Mouse (Mus musculus): Measurements from ENCODE around the gene Pex11a.
A peak's percentile ranks its signal among the peaks of the same experiment; 100 is the strongest.
"Not testable (repeated sequence)": the region's sequence is repeated elsewhere in the genome, so short reads cannot be mapped to it uniquely, and the experiment has no call there.

Pex11a gene

DNA sequence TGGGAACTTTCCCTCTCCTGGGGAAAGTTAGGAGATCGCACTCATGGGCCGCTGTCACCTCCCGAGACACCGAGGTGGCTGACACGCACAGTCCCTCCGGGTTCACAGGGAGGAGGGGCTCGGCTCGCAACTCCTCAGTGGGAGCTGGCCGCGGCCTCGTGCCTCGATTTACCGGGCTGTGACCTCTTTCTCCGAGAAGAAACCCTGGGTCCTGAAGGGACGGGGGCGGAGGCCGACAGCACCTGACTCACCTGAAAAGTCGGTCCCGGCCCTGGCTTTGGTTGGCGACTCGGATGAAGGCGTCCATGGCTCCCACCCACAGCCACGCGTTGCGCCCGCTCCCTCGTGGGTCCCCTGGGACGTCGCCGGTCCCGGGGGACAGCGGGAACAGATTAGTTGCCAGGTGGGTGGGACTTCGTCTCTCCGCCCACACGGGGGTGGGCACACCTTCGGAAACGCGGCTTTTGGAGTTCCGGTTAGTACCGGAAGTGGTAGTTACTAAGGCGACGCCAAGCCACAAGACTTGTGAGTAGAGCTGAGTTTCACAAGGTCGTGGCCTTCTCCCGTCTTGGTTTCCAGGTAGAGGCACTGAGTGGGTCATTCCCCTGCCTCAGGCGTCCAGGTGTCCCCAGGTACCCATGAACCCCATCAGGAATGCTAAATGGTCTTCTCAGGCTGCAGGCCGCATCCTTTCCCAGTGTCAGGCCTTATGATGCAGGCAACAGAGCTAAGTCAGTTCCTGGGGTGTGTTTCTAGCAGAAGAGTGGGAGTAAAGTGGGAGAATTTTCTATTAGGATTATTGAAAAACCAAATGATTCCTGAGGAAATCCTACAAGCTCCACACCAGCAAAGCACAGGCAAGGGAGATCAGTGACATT, at the start of gene Pex11a, which contains the start of gene Wdr93:
Gene Pex11a (minus strand): TSS at position 473 of the 878 bp plus-strand sequence.
Gene Wdr93 (plus strand): TSS at position 505 of the 878 bp plus-strand sequence.
- peak; percentile 72 for DNase-seq

- not testable (repeated sequence) for DNase-seq
Observed at GRCm38 (mm10) chr7:79789812-79790211, 46.9 kb upstream of the Pex11a start.

DNA sequence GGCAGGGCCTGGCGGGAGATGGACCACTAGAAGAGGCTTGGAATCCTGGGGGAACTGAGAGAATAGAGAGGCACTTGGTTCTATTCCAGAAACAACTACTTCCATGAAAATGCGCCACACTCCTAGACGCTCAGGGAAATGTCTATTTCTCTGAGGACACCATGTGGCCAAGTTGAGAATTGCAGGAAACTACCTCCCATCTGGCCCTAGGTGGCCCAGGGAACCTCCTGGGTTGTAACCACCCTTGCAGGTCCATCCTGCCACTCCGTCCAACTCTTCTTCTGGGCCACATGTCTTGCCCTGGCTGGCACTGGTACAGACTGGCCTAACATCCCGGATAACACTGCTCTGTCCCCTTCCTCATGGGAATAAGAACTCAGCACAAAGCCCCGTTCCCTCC, 43.4 kb upstream of the Pex11a start:
- peak; percentile 64 for DNase-seq

- DNase-seq: no peak
Observed at GRCm38 (mm10) chr7:79782516-79782855, 39.6 kb upstream of the Pex11a start.

GRCm38 (mm10) chr7:79781826-79782515, 39.0 kb upstream of the Pex11a start:
- DNase-seq: no peak

GRCm38 (mm10) chr7:79780647-79781626, 38.0 kb upstream of the Pex11a start:
- DNase-seq: peak; percentile 64

DNA sequence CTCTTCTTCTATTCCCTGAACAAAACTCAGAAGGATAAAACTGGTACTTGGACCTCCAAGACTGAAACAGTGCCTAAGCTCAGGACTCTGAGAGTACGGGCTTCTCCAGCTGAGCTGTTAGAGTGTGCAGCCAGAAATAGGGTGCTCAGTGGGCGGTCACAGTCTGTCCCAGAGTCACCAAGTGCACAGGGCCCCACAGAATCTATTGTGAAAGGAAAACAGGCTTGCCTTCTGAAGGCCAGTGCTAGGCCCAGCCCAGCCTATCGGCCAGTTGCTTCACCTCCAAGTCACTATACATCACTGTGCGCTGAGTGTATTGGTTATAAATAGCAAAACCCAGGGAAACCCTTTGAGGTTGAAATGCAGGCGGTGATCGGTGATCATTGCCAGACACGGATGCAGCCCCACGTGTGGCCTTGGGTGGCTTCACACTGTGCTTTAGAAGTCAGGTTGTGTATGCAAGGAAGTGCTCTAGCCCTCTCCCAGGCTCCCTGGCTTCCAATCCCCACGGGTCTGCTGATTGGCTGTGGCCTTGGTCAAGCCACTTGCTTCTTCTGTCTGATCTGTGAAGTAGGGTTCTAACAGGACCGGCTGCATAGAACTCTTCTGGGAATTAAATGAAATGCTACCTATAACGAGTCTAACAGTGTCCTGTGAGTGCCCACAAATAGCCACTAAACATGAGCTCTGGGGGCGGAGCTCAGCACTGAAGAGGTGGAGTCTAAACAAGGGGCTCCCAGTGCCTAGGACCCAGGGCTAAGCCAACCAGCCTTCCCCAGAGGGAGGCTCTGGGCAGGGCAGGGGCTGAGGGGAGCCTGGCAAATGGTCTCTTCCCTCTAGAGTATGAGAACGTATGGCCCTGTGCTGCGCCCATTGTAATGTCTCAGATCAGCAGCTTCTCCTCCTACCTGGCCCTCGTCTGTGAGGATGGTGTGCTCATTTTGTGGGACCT, 28.9 kb upstream of the Pex11a start:
- no peak for DNase-seq

- DNase-seq: no peak
Observed at GRCm38 (mm10) chr7:79769664-79770063, 26.7 kb upstream of the Pex11a start.

GRCm38 (mm10) chr7:79765991-79766390, 23.1 kb upstream of the Pex11a start:
- no peak for DNase-seq

DNA sequence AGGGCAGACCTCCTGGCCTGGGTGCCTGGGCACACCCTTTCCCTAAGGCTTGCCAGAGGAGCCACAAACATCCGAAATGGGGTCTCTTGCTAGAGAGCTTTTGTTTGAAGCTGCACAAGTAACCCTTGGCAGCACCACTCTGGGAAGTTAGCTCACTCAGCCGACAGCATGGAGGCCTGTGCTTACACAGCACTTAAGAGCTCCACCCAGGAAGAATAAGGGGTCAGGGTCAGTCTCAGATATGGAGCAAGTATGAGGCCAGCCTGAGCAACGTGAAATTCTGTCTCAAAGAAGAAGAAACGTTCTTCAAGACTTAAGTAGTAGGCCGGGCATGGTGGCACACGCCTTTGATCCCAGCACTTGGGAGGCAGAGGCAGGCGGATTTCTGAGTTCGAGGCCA, 19.2 kb upstream of the Pex11a start:
- DNase-seq: no peak

DNA sequence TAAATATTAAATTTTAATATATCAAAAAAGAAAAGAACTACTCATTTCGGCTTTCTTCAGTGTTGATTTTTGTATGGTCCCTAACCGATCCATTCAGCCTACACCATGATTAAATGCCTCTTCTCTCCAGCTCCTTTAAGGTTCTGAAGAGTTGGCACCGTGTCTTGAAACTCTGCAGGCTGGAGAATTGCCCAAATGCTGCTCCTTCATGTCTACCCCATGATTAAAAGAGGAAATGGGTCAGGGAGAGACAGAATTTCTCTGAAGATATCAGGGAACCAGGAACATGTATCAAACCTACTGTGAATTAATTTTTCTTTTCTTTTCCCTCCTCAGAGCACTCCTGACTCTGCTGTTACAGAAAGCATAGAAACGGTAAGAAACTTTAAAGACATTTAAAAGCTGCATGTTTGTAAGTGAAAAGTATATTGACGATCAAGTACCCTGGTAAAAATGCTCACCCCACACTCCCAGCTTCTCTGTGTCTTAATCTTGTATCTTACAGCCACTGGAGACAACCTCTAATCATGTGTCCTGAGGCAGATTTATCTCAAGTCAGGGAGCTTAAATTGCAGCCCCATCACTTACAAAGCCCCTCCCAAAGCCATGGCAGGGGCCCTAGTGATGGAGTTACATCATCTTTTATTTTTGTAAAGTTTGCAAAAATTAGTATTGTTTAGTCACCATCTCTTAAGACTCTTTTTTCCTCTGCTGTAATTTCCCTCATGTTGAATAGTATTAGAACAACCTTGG, 18.4 kb upstream of the Pex11a start:
- DNase-seq: no peak

- DNase-seq: no peak
Observed at GRCm38 (mm10) chr7:79759766-79760165, 16.8 kb upstream of the Pex11a start.

- DNase-seq: no peak
Observed at GRCm38 (mm10) chr7:79758176-79758575, 15.2 kb upstream of the Pex11a start.

DNA sequence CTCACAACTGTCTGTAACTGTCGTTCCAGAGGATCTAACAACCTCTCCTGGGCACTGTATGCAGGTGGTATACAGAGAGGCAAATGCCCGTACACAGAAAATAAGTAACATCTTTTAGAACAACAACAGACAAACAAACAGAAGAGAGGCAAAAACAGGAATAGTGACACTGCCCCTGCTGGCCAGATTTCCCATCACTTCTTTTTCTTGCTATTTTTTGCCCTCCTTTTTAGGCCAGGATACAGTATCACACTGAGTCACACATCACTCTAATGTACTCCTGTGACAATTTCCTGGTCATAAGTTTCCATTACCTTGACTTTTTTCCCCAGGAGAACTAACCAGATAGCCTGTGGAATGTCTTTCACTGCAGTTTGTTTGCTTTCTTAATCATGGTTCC, 13.4 kb upstream of the Pex11a start:
- no peak for DNase-seq

- no peak for DNase-seq
Observed at GRCm38 (mm10) chr7:79749511-79749910, 6.6 kb upstream of the Pex11a start.

- no peak for DNase-seq
Observed at GRCm38 (mm10) chr7:79747659-79748058, 4.7 kb upstream of the Pex11a start.

GRCm38 (mm10) chr7:79744585-79744984, 1.7 kb upstream of the Pex11a start:
- DNase-seq: no peak

GRCm38 (mm10) chr7:79744051-79744450, 1.1 kb upstream of the Pex11a start:
- DNase-seq: no peak

- no peak for DNase-seq
Observed at GRCm38 (mm10) chr7:79742277-79742658, 663 bp downstream of the Pex11a start.

DNA sequence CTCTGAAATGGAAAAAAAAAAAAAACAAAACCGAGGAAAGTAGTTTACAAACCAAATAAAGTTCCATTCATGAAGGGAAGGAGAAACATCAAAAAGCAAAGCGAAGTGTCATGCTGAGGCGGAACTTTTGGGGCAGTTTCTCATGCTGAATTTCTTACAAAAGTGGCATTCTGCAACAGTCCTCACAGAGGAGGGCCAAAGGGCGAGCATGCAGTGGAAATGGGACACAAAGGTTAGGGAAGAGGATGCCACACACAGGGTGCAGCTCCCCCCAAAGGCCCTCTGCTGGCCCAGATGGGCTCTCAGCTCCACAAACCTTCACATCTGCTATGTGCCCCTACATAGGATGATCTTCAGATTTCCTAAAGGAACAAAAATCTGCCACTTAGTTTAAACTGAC, 2.7 kb downstream of the Pex11a start:
- no peak for DNase-seq

GRCm38 (mm10) chr7:79738913-79739312, 4.0 kb downstream of the Pex11a start:
- DNase-seq: no peak

All from cerebellum, adult 9-10 months (tissue).